Mouse (Mus musculus): ENCODE measurements around the gene Zbp1. TPM values are rescaled to one million over a fixed set of nuclear protein-coding genes. Genes with fewer than 3 reads are reported as not detected.
A peak's percentile ranks its signal among the peaks of the same experiment; 100 is the strongest.

Zbp1 gene
- total and polyA plus RNA-seq, 2 experiments from 2014 or later, result 0.57 TPM; not detected in 1

DNA sequence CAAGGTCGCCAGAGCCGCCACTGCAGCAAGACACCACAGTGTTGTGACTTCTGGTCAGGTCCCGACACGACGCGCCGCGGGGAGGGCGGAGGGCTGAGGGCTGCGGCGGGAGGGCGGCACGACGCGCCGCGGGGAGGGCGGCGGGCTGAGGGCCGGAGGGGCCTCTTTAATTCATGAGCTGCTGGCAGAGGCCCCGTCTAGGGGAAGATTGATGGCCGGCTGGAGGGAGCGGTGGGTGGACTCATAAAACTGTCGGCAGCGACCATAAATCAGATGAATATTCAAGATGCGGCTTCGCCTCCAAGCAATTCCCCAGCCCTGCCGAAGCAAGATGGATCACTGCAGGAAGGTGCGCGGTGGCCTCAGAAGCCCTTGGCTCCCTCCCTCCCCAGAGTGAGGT, 47.3 kb downstream of the Zbp1 start:
- Histone ChIP-seq H3K27ac (ENCODE audit: low read depth, low read length) (no peak overlapping the region), H3K4me3 (ENCODE audit: low read depth, low read length) (peak overlapping the region; percentile 19; the same call in 1 of the 2 replicates)

DNA sequence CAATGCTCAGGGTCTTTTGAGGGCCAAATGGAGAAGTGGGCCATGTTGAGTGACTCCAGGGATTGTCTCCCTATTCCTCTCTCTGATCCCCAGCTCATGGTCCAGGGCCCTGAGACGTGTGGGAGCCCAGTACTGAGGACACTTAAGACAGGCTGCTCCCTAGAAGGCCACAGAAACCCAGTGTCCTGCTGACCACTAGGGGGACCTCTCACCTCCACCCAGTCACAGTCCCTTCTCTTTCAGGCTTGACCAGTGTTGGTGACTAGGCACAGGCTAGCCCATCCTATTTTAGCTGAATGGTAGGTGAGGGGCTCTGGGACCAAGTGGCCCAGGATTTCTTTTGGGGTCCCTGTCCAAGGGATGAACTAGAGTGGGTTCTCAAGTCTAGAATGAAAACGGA, 48.0 kb downstream of the Zbp1 start:
- H3K9me3 ChIP-seq (ENCODE audit: low read length), result no peaks in the 10 kb centered on the region
- no peaks in the 10 kb centered on the region for H3K36me3 ChIP-seq (ENCODE audit: insufficient read depth, low read length)
- TF ChIP-seq CTCF (IDR thresholded peaks at IDR 0.05), result peak; percentile 53
- no peak overlapping the region for H3K4me2 ChIP-seq (ENCODE audit: low read depth, low read length, poor library complexity, severe bottlenecking)
- H3K9ac ChIP-seq (replicated peaks; ENCODE audit: low read length, poor library complexity, severe bottlenecking), result no peak overlapping the region
- H3K27ac ChIP-seq (ENCODE audit: low read depth, low read length), result no peak overlapping the region
- no peaks in the 10 kb centered on the region for H3K27me3 ChIP-seq (ENCODE audit: insufficient read depth, low read length)
- 71% methylated on average over 2 of the region's 2 CpGs for WGBS
- DNase-seq (ENCODE audit: low spot score) (no peak), ATAC-seq (ENCODE audit: low FRiP score) (no peak)
- H3K4me3 ChIP-seq (ENCODE audit: low read depth, low read length), result no peak overlapping the region
- peaks cover 15% of the 10 kb centered on the region for H3K4me1 ChIP-seq (ENCODE audit: insufficient read depth, low read length)

More for the DNA sequence above, 47.3 kb downstream of the Zbp1 start:
- peaks cover 15% of the 10 kb centered on the region for H3K4me1 ChIP-seq (ENCODE audit: insufficient read depth, low read length)
- no peaks in the 10 kb centered on the region for H3K27me3 ChIP-seq (ENCODE audit: insufficient read depth, low read length)
- H3K9me3 ChIP-seq (ENCODE audit: low read length), result no peaks in the 10 kb centered on the region
- ATAC-seq (ENCODE audit: low FRiP score) (no peak), DNase-seq (ENCODE audit: low spot score) (peak; percentile 74)
- H3K4me2 ChIP-seq (ENCODE audit: low read depth, low read length, poor library complexity, severe bottlenecking), result peak overlapping the region; percentile 50
- WGBS, result 2% methylated on average over 28 of the region's 30 CpGs
- H3K36me3 ChIP-seq (ENCODE audit: insufficient read depth, low read length), result no peaks in the 10 kb centered on the region
- TF ChIP-seq CTCF (IDR thresholded peaks at IDR 0.05), result no peak
- H3K9ac ChIP-seq (replicated peaks; ENCODE audit: low read length, poor library complexity, severe bottlenecking), result 0 out of 2 replicates have a peak overlapping the region, but pooled peaks have one; percentile 39

DNA sequence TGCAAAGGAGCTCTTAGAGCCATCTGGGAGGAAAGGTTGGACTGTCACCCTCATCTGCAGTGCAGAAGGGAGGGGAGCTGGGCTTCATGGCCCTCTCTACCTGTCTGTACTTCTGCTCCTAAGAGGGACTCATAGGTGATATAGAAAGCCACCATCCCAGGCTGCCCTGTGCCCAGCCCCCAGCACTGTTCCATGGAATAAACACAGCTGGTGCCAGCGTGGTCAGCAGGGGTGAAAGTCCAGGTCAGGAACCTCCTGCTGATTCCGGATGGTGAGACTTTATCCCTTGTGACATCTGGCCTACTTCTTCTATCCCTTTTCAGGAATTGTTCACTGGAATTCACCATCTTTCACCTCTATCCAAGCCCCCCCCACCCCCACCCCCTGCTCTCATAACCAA, 48.6 kb downstream of the Zbp1 start:
- WGBS, result 83% methylated on average over 2 of the region's 2 CpGs
- ATAC-seq (ENCODE audit: low FRiP score), result no peak

DNA sequence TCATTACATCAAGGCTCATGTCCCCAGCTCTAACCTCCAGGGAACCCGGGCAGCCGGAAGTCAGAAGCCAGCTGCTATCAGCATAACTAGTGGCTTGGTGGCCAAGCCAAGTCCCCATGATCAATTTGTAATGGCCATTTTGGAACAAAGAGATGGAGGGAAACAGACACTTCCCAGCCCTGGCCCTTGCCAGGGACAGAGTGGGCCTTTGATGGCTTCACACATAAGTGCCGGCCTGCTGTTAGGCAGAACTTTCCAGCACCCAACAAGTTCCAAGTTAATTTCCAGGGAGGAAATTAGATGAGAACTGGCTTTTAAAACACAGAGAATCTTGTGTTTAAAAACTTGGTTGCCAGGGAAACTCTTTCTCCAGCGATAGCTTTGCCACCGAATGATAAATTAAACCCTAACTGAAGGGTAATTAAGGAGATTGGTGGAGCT, 50.3 kb downstream of the Zbp1 start:
- H3K9ac ChIP-seq (replicated peaks; ENCODE audit: low read length, poor library complexity, severe bottlenecking), result no peak overlapping the region
- WGBS, result 54% methylated on average over 5 of the region's 5 CpGs
- ATAC-seq (ENCODE audit: low FRiP score), result no peak

More for the DNA sequence above, 48.6 kb downstream of the Zbp1 start:
- no peak for TF ChIP-seq CTCF (IDR thresholded peaks at IDR 0.05)
- no peak overlapping the region for H3K4me3 ChIP-seq (ENCODE audit: low read depth, low read length)
- peaks cover 15% of the 10 kb centered on the region for H3K4me1 ChIP-seq (ENCODE audit: insufficient read depth, low read length)
- no peaks in the 10 kb centered on the region for H3K9me3 ChIP-seq (ENCODE audit: low read length)
- no peak overlapping the region for H3K27ac ChIP-seq (ENCODE audit: low read depth, low read length)
- H3K4me2 ChIP-seq (ENCODE audit: low read depth, low read length, poor library complexity, severe bottlenecking), result no peak overlapping the region
- no peaks in the 10 kb centered on the region for H3K36me3 ChIP-seq (ENCODE audit: insufficient read depth, low read length)
- DNase-seq (ENCODE audit: low spot score), result no peak
- H3K27me3 ChIP-seq (ENCODE audit: insufficient read depth, low read length), result no peaks in the 10 kb centered on the region
- H3K9ac ChIP-seq (replicated peaks; ENCODE audit: low read length, poor library complexity, severe bottlenecking), result no peak overlapping the region

DNA sequence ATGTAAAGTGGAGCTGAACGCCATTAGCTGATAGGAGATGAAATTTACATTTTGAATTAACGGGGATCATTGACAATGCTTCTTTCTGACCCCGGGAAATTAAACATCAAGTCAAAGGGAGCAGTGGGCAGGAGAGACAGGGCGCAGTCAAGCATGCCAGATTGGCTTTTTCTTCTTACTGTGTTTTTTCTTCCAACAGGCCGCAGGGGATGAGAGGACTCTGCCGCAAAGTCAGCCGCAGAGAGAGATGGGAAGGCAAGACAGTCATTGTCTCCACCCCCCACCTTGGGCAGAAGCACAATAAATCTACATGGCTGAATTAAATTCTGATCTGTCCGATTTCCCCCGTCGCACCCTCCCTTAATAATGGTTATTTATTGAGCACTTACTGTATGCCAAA, 53.4 kb downstream of the Zbp1 start:
- Histone ChIP-seq H3K4me1 (ENCODE audit: insufficient read depth, low read length) (no peaks in the 10 kb centered on the region), H3K27ac (ENCODE audit: low read depth, low read length) (no peak overlapping the region), H3K9ac (replicated peaks; ENCODE audit: low read length, poor library complexity, severe bottlenecking) (no peak overlapping the region), H3K4me2 (ENCODE audit: low read depth, low read length, poor library complexity, severe bottlenecking) (no peak overlapping the region), H3K4me3 (ENCODE audit: low read depth, low read length) (no peak overlapping the region), H3K36me3 (ENCODE audit: insufficient read depth, low read length) (no peaks in the 10 kb centered on the region), H3K27me3 (ENCODE audit: insufficient read depth, low read length) (no peaks in the 10 kb centered on the region), H3K9me3 (ENCODE audit: low read length) (no peaks in the 10 kb centered on the region)
- no peak for ATAC-seq (ENCODE audit: low FRiP score)
- WGBS, result 84% methylated on average over 10 of the region's 10 CpGs
- DNase-seq (ENCODE audit: low spot score), result no peak
- no peak for TF ChIP-seq CTCF (IDR thresholded peaks at IDR 0.05)

More for the DNA sequence above, 50.3 kb downstream of the Zbp1 start:
- H3K4me3 ChIP-seq (ENCODE audit: low read depth, low read length), result no peak overlapping the region
- H3K4me2 ChIP-seq (ENCODE audit: low read depth, low read length, poor library complexity, severe bottlenecking), result no peak overlapping the region
- no peaks in the 10 kb centered on the region for H3K36me3 ChIP-seq (ENCODE audit: insufficient read depth, low read length)
- no peaks in the 10 kb centered on the region for H3K27me3 ChIP-seq (ENCODE audit: insufficient read depth, low read length)
- H3K27ac ChIP-seq (ENCODE audit: low read depth, low read length), result no peak overlapping the region
- peaks cover 15% of the 10 kb centered on the region for H3K4me1 ChIP-seq (ENCODE audit: insufficient read depth, low read length)
- H3K9me3 ChIP-seq (ENCODE audit: low read length), result no peaks in the 10 kb centered on the region
- peak; percentile 65 for DNase-seq (ENCODE audit: low spot score)
- TF ChIP-seq CTCF (IDR thresholded peaks at IDR 0.05), result no peak

DNA sequence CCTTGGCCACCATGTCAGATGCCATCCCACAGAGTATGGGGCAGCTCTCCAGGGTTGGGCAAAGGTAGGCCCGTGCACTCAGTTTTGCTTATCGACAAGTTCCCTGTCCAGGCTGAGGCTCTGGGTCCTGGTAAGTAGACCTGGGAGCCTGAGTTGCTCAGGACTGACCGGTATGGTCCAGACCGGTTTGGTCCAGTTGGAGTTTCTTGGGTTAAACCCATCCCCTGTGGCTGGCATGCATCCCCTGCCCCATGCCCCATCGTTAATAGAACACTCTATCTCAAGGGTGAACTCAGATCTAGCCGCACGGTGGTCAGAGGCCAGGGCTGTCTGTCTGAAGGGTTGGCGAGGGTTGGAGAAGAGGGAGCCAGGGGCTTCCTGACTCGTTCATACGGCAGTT, 53.8 kb downstream of the Zbp1 start:
- TF ChIP-seq CTCF (IDR thresholded peaks at IDR 0.05), result no peak
- Histone ChIP-seq H3K36me3 (ENCODE audit: insufficient read depth, low read length) (no peaks in the 10 kb centered on the region), H3K4me2 (ENCODE audit: low read depth, low read length, poor library complexity, severe bottlenecking) (no peak overlapping the region), H3K4me3 (ENCODE audit: low read depth, low read length) (no peak overlapping the region), H3K27ac (ENCODE audit: low read depth, low read length) (no peak overlapping the region), H3K9me3 (ENCODE audit: low read length) (no peaks in the 10 kb centered on the region), H3K9ac (replicated peaks; ENCODE audit: low read length, poor library complexity, severe bottlenecking) (no peak overlapping the region), H3K4me1 (ENCODE audit: insufficient read depth, low read length) (no peaks in the 10 kb centered on the region), H3K27me3 (ENCODE audit: insufficient read depth, low read length) (no peaks in the 10 kb centered on the region)
- DNase-seq (ENCODE audit: low spot score), result no peak
- WGBS, result 90% methylated on average over 10 of the region's 10 CpGs
- no peak for ATAC-seq (ENCODE audit: low FRiP score)

Data from midbrain, postnatal 0 days (tissue).